Mouse (Mus musculus): ENCODE data around the gene Hnrnpl. TPM values are rescaled to one million over a fixed set of nuclear protein-coding genes. Genes with fewer than 3 reads are reported as not detected.

The Hnrnpl gene
- total RNA-seq, 2 experiments from 2014 or later, result 441 to 521 TPM

DNA sequence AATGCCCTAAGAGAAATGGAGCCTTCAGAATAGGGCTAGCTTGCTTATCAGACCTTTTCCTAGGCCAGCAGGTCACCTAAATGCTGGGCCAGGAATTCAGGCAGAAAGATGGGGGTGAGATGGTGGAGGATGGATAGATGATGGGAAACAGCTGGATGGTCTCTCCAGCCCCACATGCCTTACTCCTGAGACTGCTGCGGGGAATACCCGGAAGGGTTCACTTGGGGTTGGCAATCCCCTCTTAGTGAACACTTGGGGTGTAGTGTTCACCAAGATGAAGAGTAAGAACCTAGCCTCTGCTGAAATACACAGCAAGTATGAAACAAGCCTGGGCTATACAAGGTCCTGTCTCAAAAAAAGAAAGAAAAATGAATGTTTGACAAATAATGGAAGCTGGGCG is 19.1 kb upstream of the Hnrnpl start:
- DNase-seq (ENCODE audit: low spot score in 2 of 2), result no peak

DNA sequence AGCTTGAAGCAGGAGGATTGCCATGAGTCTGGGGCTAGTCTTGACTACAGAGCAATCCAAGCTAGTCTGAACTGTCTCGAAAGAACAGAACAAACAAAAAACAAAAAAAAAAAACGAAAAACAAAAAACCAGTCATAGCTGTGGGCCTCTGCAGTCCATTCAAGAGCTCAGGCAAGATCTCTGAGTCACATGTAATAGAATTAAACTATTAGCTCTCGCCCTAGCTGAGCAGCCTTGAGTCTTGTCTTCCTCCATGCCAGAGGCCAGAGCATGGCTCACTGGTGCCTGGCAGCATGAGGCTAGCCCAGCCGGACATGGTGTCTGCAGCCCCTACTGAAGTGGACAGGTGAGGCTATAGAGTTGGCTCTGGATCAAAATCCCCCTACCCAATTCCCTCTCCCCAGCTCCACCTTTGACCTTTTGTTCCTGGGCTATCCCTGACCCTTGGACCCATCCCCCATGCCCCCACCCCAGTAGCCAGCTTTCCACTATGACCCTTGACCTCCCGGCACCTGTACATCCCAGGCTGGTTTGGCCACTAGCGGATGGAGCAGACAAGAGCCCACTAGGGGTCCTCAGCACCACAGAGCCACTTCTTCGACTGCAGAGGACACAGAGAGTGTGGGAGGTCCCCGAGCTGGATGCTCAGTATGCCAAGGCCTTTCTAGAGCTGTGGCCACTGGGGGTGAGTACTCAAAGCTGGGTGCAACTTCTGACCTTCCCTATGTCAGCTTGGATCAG is 18.1 kb upstream of the Hnrnpl start:
- no peak for DNase-seq (ENCODE audit: low spot score in 2 of 2)

DNA sequence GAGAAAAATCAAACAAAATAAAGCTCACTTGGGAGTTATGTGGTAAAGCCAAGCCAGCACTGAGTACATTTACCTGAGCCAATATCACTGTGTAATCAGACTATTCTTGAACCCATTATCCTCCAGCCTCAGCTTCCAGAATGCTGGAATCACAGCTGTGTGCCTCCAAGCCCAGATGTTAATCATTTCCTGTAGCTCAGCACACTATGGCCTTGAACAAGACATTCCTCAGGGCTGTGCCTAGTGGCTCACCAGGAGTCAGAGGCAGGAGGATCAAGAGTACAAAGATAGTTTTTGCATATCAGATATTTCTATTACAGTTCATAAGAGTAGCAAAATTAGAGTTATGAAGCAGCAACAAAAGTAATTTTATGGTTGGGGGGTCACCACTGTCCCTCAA is 16.6 kb upstream of the Hnrnpl start:
- DNase-seq (ENCODE audit: low spot score in 2 of 2), result no peak

DNA sequence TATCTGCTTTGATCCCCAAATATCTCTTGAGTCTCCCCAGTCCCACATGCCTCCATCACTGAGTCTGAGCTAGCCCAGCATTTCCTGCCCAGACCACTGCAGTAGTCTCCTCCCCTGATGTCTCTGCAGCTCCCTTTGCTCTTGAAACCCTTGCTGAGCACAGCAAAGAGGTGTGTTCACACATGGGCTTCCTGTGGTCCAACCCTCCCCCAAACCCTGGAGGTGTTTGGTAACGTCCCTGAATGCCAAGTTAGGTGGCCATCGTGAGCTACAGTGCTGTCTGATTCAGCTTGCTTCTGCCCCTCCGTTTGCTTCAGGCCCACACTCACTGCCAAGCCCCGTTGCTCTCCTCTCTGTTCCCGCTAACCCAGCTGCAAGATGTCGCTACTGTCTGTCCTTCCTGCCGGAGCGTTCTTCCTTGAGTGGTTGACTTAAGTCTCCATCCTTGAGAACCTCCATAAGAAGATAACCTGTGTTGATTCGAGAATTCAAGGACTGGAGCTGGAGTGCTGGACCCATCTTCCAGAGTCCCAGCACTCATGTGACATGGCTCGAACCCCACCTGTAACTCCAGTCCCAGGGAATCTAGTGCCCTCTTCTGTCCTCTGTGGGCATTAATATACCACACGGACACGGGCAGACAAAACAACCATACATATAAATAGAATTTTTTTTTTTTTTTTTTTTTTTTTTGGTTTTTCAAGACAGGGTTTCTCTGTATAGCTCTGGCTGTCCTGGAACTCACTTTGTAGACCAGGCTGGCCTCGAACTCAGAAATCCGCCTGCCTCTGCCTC is 15.8 kb upstream of the Hnrnpl start:
- no peak for DNase-seq (ENCODE audit: low spot score in 2 of 2)

DNA sequence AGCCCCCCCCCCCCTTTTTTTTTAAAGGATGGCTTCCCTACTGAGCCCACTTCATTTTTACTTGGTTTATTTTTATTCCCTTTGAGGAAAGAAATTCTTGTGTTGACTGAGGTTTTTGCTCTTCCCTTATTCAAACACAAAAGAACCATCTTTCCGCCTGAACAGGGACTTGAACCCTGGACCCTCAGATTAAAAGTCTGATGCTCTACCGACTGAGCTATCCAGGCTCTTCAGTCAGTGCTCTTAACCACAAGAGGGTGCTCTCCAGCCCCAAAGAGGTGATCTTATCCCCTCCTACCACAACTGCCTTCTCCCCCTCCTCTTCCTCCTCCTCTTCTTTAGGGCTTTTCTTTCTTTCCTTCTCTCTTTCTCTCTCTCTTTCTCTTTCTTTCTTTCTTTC is 14.5 kb upstream of the Hnrnpl start:
- no peak for DNase-seq (ENCODE audit: low spot score in 2 of 2)

DNA sequence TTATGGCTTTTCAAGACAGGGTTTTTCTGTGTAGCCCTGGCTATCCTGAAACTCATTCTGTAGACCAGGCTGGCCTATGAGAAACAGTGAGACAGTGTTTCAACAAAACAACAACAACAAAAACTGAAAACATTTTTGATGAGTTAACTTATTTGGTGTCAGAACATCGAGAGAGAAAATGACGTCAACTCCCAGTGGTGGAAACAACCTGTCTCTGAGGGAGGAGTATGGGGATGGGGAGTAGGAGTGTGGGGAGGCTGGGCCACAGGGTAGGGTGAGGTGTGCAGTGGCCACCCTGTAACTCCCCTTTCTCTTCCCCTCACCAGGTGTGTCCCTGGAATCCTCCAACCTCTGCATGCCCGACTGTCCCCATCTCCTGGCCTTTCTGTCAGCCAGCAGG is 13.8 kb upstream of the Hnrnpl start:
- no peak for DNase-seq (ENCODE audit: low spot score in 2 of 2)

DNA sequence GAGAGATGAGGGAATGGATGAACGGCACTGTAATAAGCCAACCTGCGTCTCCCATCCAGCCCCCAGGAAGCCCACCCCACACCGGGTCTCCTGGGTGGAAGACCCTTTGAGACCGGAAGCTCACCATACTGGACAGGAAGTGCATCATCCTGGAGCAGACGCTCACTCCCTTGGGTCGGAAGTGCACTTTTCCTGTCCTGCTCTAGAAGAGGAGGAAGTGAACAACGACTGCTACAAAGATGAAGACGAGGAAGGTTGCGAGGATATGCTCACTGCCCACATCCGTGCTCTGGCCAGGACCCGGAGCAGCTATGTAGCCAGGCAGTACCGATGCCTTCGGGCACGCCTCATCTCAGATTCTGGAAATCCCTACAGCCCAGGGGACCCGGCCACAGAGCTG is 12.5 kb upstream of the Hnrnpl start:
- DNase-seq (ENCODE audit: low spot score in 2 of 2), result no peak

DNA sequence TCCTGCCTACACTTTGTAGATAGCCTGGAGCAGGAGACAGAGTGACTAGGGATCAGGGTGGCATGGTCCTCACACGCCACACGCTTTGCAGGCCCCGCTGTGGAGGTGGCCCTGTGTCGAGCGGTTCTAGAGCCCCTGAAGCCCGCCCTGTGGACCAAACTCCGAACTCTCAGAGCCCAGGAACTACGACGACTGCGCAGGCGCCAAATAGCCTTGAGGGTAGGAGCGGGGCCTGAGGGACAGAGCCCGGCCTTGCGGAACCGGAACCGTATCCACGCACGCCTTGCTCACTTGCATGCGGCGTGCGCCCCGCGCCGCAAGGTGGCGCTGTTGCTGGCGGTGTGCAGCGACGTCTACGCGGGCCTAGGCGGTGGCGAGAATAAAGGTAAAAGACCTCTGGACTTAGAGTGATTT is 11.8 kb upstream of the Hnrnpl start:
- peak; percentile 74 to 85 for DNase-seq (ENCODE audit: low spot score in 2 of 2)

DNA sequence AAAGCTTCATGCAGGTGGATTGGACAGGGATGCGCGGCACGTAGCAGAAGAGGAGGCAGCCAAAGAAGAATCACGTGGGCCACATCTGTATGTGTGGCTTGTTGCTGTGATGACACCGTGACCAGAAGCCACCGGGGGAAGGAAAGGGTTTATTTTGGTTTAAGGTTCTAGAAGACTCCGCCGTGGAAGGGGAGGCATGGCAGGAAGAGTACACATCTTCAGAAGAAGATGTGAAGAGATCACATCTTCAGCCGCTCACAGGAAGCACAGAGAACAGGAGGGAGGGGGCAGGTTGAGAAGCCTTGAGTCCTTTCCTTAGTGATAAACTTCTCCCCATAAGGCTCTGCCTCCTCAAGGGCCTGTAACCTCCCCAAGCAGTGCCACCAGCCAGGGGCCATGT is 8.3 kb upstream of the Hnrnpl start:
- no peak for DNase-seq (ENCODE audit: low spot score in 2 of 2)

DNA sequence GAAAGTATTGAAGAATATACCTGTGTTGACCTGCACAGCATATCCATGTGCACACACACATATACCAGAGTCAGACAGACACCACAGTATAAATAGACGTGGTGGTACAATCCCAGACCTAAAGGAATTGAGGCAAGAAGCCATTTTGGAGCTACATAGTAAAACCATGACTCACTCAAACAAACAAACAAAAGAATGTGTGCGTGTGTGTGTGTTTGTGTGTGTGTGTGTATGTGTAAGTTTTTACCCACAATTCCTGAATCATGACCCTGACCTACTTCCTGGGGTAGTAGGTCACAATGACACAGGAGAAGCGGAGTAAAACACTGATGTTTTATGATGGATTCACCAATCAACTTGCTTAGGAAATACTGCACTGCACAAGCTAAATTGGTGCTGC is 6.9 kb upstream of the Hnrnpl start:
- DNase-seq (ENCODE audit: low spot score in 2 of 2), result no peak

DNA sequence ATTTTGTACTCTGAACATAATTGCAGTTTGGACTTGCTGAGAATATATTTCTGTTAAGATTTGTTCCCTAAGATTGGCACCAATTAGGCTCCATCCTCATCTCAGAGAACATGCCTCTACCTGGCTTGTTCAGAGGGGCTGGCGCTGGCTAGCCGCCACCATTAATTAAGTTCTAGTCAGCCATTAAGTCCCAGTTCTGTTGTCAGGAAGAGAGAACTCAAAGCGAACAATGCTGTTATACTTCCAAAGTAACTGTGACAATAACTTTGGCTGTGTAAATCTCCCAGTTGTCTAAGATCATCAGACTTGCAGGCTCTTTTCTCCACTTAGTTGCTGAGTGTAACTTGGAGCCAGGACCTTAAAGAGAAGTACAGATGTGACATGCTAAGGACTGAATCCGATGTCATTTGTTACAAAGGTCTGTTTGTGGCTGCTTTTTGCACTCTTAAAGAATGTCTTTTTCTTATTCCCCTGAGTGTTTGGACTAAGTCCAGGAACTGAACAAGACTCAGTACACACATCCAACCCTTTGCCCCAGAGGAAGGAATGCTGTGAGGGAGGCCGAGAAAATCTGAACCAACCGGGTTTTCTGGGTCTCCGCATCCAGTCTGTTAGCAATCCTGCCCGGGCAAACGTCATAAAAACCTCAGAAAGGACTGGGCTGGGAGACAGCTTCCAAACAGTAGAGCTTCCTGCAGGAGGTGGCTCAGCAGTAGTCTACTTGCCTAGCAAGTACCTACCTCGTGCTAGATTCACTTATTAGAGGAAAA is 6.3 kb upstream of the Hnrnpl start:
- DNase-seq (ENCODE audit: low spot score in 2 of 2), result no peak

DNA sequence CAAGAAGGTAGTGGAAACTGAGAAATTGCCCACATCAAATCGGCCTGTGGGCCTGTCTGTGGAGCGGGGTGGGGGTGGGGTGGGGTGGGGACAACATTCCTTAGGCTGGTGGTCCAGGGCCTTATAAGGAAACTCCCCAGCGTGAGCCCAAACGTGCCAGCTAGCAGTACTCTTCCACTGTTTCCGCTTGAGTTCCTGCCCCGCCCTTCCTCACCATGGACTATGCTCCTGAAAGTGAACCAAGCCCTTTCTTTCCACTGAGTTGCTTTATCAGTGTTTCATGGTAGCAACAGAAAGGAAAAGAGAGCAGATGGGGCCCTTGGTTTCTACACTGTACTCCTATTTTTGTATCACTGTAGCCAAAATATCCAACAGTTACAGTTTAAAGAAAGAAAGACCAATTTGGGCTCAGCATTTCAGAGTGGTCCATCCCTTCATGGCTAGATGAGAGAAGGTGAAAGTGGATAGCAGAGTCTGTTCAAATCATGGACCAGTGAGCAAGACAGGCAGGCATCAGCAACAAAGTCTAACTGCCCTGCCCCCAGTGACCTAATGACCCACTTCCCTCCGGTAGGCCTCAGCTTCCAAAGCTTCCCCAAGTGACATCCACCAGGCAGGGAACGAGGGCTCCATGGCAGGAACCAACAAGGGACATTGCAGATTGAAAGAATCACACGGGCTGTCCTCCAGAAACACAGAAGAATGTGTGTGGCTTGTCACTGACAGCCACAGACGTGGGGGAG is 5.3 kb upstream of the Hnrnpl start:
- DNase-seq (ENCODE audit: low spot score in 2 of 2), result no peak

DNA sequence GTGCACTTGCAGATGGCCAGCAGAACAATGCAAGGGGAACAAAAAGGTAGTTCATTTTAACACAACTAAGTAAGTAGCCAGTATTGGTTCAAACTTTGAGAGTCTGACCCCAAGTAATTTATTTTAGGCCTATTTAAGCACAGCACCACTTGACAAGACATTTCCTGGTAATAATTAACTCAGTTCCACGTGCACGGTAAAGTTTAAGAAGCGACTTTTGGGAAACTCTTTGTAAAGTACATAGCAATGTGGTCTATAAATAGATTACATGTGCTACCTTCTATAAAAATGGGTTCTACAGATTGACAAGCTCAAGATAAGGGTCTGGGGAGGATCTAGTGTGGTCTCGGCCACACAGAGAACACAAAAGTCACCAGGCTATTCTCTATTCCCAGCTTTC is 4.6 kb upstream of the Hnrnpl start:
- no peak for DNase-seq (ENCODE audit: low spot score in 2 of 2)

DNA sequence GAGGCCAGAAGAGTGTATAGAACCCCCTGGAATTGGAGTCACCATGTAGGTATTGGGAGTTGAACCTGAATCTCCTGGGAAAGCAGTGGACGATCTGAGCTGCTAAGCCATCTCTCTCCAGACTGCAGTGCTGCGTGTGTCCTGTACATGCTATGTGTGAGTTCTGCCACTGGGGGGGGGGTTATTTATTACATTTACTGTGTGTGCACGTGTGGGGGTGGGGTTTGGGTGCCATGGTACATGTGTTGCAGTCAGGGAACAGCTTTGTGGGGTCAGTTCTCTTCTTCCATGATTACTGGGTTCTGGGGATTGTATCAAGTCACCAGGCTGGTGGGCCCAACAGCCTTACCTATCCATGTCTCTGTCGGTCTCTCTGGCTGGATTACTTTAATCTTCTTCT is 1.5 kb upstream of the Hnrnpl start:
- no peak for DNase-seq (ENCODE audit: low spot score in 2 of 2)

DNA sequence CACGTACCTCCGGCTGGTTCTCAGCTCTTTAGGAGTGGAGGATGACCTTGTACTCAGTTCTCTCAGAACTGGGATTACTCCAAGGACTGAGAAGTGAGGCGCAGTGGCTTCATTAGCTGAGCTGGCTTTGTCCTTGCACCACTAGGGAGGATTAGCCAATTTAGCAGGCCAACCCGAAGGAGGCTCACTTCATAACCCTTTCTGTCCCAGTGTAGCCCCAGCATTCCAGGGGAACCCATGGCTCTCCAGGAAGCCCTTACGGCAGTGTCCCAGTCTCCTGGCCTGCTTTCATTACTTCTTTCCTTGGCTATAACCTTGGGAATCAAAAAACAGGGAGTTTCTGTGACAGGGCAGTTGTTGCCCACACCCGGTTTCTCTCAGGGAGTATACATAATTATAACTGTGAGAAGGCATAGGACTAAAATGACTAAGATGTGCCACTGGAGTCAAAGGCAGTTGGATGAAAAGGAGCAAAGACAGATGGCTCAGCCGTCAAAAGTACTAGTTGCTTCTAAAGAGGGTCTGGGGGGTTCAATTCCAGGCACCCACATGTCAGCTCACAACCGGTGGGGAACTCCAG is 610 bp upstream of the Hnrnpl start:
- no peak for DNase-seq (ENCODE audit: low spot score in 2 of 2)

DNA sequence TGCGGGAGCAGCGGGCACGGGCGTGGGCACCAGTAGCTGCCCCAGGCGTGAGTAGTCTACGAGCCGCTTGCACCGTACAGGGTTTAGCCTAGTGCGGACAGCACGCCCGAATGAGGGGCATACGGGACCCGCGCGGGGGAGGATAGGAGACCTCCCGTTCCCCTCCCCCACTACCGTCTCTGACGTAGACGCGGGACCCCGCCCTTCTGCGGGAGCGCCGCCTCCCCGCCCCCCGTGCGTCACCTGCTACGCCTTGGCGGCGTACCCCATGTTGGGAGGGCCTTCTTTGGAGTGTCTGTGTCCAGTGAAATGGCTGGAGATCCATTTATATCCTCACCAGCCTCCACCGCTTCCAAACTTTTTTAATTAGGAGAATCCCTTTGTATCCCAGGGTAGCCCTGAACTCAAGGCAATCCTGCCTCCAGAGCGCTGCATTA is 634 bp downstream of the Hnrnpl start:
- peak; percentile 94 to 97 for DNase-seq (ENCODE audit: low spot score in 2 of 2)

DNA sequence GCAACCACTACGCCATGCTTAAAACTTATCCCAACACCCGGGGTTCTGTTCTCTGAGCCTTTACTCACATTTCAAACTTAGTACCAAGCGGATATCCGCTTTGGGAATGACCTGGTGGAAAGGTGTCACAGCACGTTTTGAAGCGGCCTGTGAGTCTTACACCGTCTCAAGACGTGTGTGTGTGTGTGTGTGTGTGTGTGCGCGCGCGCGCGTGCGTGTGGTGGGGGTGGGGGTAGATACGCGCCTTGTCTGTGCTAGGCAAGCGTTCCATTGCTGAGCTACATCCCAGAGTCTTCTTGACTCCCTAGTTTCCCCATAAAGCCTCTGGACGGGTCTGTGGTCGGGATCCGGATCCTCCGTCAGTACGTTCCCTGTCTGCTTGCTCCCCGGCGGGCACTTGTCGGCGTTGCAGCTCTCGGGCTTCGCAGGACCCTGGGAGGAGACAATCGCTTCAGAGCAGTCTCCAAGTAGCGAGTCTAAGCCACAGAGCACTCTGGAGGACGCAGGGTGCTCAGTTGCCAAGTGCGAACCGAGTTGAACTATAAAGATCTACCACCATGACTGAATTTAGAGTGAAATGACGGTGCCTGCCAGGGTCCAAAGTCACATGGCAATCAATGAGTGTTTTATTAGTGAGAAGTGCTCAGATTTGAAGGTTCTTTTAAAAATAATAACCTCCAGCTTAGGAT is 1.2 kb downstream of the Hnrnpl start:
- DNase-seq (ENCODE audit: low spot score in 2 of 2), result peak; percentile 63 to 67

DNA sequence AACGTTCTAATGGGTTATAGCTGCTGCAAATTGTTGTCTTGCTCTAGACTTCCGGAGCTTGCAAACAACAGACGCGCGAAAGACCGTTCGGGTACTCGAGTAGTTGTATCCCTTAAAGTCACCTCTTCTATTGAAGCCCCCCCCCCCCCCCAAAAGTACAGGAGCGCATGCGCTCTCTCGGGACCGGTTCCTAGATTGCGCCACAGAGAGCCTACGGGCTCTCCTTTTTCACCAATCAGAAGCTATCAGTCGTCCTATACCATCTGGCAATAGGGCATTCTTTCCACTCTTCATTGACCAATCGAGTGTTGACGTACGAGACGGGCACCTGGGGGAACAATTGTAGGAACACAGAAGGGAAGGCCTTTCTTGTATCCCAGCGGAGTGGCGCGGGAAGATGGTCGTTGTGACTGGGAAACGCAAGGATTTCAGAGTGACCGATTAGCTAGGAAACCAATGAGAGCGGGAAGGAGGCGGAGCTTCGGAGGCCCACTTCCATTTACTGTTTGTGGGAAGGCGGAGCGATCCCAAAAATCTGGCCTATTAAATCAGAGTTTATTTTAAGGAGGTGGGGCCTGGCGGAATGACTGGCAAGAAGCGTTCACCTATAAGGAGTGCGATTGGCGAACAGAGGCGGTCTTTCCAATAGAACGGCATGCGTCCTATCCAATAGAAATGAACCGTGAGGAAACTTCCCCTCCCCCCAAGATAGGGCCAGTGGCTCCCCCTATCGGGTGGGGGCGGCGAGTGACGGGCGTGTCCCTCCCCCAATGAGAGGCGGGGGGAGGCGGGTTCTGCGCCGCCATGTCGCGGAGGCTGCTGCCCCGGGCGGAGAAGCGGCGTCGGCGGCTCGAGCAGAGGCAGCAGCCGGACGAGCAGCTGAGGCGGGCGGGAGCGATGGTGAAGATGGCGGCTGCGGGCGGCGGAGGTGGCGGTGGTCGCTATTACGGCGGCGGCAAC is 2.0 kb downstream of the Hnrnpl start:
- DNase-seq (ENCODE audit: low spot score in 2 of 2), result peak; percentile 99

DNA sequence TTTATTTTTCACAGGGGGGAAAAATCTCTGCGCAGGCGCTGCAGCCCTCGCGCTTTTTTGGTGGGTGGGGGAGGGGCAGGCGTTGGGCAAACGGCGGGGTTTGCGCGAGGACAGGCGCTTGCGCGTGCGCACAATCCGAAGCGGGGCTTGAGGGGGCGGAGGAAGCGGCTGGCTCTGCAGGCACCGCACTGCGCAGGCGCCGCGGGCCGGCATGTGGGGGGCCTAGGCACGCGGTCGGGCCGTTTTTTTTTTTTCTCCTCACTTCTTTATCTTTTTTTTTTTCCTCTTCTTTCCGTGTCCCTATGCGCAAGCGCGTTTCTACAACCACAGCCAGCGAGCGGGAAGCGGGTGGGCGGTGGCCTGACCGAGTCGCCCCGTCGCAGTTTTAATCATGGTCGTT is 2.9 kb downstream of the Hnrnpl start:
- DNase-seq (ENCODE audit: low spot score in 2 of 2), result peak; percentile 93 to 95
